Mouse (Mus musculus): Measurements from ENCODE around the gene Ago4. TPM values are rescaled to one million over a fixed set of nuclear protein-coding genes. Genes with fewer than 3 reads are reported as not detected.

Gene Ago4
- total and polyA plus RNA-seq, 3 experiments = 0.42 to 1.8 TPM; not detected in 1

- Histone ChIP-seq H3K4me3 (ENCODE audit: control insufficient read depth in 1 of 2, insufficient read depth in 1 of 2, low read depth in 2 of 2, low read length in 2 of 2) (peak overlapping the region; percentile 69 to 93), H3K79me2 (ENCODE audit: control insufficient read depth, insufficient read depth, low read length, poor library complexity) (peaks cover 11% of the 10 kb centered on the region), H3K36me3 (ENCODE audit: control insufficient read depth in 1 of 2, insufficient read depth in 2 of 2, low read length in 2 of 2) (peaks cover 0 to 11% of the 10 kb centered on the region in 2 experiments; a peak in 2 of 4 replicates), H3K9me3 (replicated peaks; ENCODE audit: insufficient read depth, low read length) (no peaks in the 10 kb centered on the region), H3K27me3 (ENCODE audit: control insufficient read depth in 1 of 2, insufficient read depth in 2 of 2, low read length in 2 of 2) (no peaks in the 10 kb centered on the region), H3K27ac (ENCODE audit: control insufficient read depth, low read depth, low read length) (peak overlapping the region; percentile 85), H3K9ac (ENCODE audit: control insufficient read depth, low read depth, low read length, poor library complexity, severe bottlenecking) (peak overlapping the region; percentile 83), H3K4me1 (ENCODE audit: control insufficient read depth in 1 of 2, insufficient read depth in 2 of 2, low read length in 2 of 2) (peaks cover 0 to 23% of the 10 kb centered on the region in 2 experiments)
- peak; percentile 76 for DNase-seq (ENCODE audit: low read depth, low spot score)
- TF ChIP-seq ZNF384 (IDR thresholded peaks at IDR 0.05; ENCODE audit: low read depth, low read length) (no peak), POLR2AphosphoS2 (IDR thresholded peaks at IDR 0.05; ENCODE audit: low read length) (no peak), MYB (IDR thresholded peaks at IDR 0.05; ENCODE audit: low read depth, low read length) (no peak), MEF2A (IDR thresholded peaks at IDR 0.05; ENCODE audit: extremely low read depth, insufficient replicate concordance, low read depth, low read length, poor library complexity, severe bottlenecking) (no peak), MAZ (IDR thresholded peaks at IDR 0.05; ENCODE audit: low read depth, low read length) (peak; percentile 29; the same call in 1 of the 2 replicates), RAD21 (IDR thresholded peaks at IDR 0.05; ENCODE audit: low read depth, low read length) (no peak), NRF1 (IDR thresholded peaks at IDR 0.05; ENCODE audit: insufficient read depth, low read depth, low read length, poor library complexity, severe bottlenecking) (peak; percentile 82), BHLHE40 (IDR thresholded peaks at IDR 0.05; ENCODE audit: borderline replicate concordance, low read depth, low read length) (no peak), MAX (IDR thresholded peaks at IDR 0.05; ENCODE audit: low read length) (0 out of 2 replicates have a peak, but pooled peaks have one; percentile 33), ZMIZ1 (IDR thresholded peaks at IDR 0.05; ENCODE audit: low read depth, low read length) (no peak), JUND (IDR thresholded peaks at IDR 0.05; ENCODE audit: low read depth, low read length) (no peak), CHD2 (IDR thresholded peaks at IDR 0.05; ENCODE audit: low read length) (no peak), RCOR1 (IDR thresholded peaks at IDR 0.05; ENCODE audit: low read depth, low read length) (no peak), ZKSCAN1 (IDR thresholded peaks at IDR 0.05; ENCODE audit: low read depth, low read length) (no peak), TCF12 (IDR thresholded peaks at IDR 0.05; ENCODE audit: low read depth, low read length) (no peak), POLR2AphosphoS5 (IDR thresholded peaks at IDR 0.05; ENCODE audit: borderline replicate concordance, low read depth, low read length) (no peak), MYC (IDR thresholded peaks at IDR 0.05; ENCODE audit: low read depth, low read length) (no peak), SMC3 (IDR thresholded peaks at IDR 0.05; ENCODE audit: low read depth, low read length) (no peak), USF2 (IDR thresholded peaks at IDR 0.05; ENCODE audit: borderline replicate concordance in 1 of 2, insufficient read depth in 1 of 2, low read depth in 1 of 2, low read length in 2 of 2) (no peak), KAT2A (conservative IDR thresholded peaks at IDR 0.05; ENCODE audit: low read depth, low read length) (no peak), TAL1 (IDR thresholded peaks at IDR 0.05; ENCODE audit: low read length) (no peak), GABPA (IDR thresholded peaks at IDR 0.05; ENCODE audit: low read depth, low read length) (no peak), GATA1 (IDR thresholded peaks at IDR 0.05; ENCODE audit: low read depth, low read length) (no peak), NELFE (IDR thresholded peaks at IDR 0.05; ENCODE audit: low read depth, low read length) (no peak), MXI1 (IDR thresholded peaks at IDR 0.05; ENCODE audit: low read depth, low read length) (no peak), HCFC1 (IDR thresholded peaks at IDR 0.05; ENCODE audit: low read depth, low read length) (0 out of 2 replicates have a peak, but pooled peaks have one; percentile 16), SIN3A (IDR thresholded peaks at IDR 0.05; ENCODE audit: low read length) (0 out of 2 replicates have a peak, but pooled peaks have one; percentile 1), ELF1 (IDR thresholded peaks at IDR 0.05; ENCODE audit: low read depth, low read length) (0 out of 2 replicates have a peak, but pooled peaks have one; percentile 21), CHD1 (IDR thresholded peaks at IDR 0.05; ENCODE audit: low read depth, low read length) (no peak), CTCF (IDR thresholded peaks at IDR 0.05 in 2 of 3, conservative IDR thresholded peaks at IDR 0.05 in 1 of 3; ENCODE audit: control insufficient read depth in 1 of 3, insufficient read depth in 1 of 3, low read depth in 2 of 3, low read length in 3 of 3, poor library complexity in 1 of 3, severe bottlenecking in 1 of 3) (no peak), E2F4 (IDR thresholded peaks at IDR 0.05; ENCODE audit: borderline replicate concordance, low read depth, low read length) (no peak), ETS1 (IDR thresholded peaks at IDR 0.05; ENCODE audit: low read depth, low read length) (no peak), EP300 (IDR thresholded peaks at IDR 0.05; ENCODE audit: low read depth in 1 of 2, low read length in 2 of 2) (no peak), TBP (IDR thresholded peaks at IDR 0.05; ENCODE audit: low read depth, low read length) (no peak), ZC3H11A (IDR thresholded peaks at IDR 0.05; ENCODE audit: low read depth, low read length) (no peak), UBTF (IDR thresholded peaks at IDR 0.05; ENCODE audit: borderline replicate concordance, insufficient read depth, low read depth, low read length) (no peak), POLR2A (IDR thresholded peaks at IDR 0.05; ENCODE audit: control insufficient read depth in 1 of 2, insufficient read depth in 1 of 2, low read depth in 1 of 2, low read length in 2 of 2, poor library complexity in 1 of 2) (no peak)
Measured at GRCm38 (mm10) chr4:126467721-126468284, 65.5 kb downstream of the Ago4 start.
